Mouse (Mus musculus) thymus, adult 2 months (tissue): ENCODE results near the gene Tmem129. TPM values are rescaled to one million over a fixed set of nuclear protein-coding genes. Genes with fewer than 3 reads are reported as not detected.

Source experiments
- DNase-seq: peaks from one replicate; pipeline ENCODE4 v3.0.0; 2021
- H3K27ac ChIP-seq: fragments of 200-500 bp; 2 replicates; pipeline ENCODE4 v1.5.1; 2012; ENCODE audit warnings: low read length, control low read depth; ENCODE audit not compliant: control insufficient read depth, insufficient read depth
- H3K27me3 ChIP-seq: fragments of 200-500 bp; 2 replicates; pipeline ENCODE4 v1.6.1; 2012; ENCODE audit warnings: mild to moderate bottlenecking, low read length, moderate library complexity, mixed read lengths; ENCODE audit not compliant: control insufficient read depth, insufficient read depth
- H3K36me3 ChIP-seq: fragments of 200-500 bp; 2 replicates; pipeline ENCODE4 v1.6.1; 2012; ENCODE audit warnings: mild to moderate bottlenecking, low read length, moderate library complexity; ENCODE audit not compliant: control insufficient read depth, insufficient read depth
- H3K4me1 ChIP-seq: fragments of 200-500 bp; replicated peaks from 2 replicates; pipeline ENCODE4 v1.6.1; 2012; ENCODE audit warnings: low read length; ENCODE audit not compliant: control insufficient read depth, insufficient read depth
- H3K4me3 ChIP-seq: fragments of 200-500 bp; 2 replicates; pipeline ENCODE4 v1.5.1; 2012; ENCODE audit warnings: mild to moderate bottlenecking, low read length, control low read depth, moderate library complexity; ENCODE audit not compliant: control insufficient read depth, insufficient read depth
- CTCF ChIP-seq: fragments of 200-500 bp; IDR thresholded peaks from 2 replicates; pipeline ENCODE4 v1.5.1; 2012; ENCODE audit warnings: mild to moderate bottlenecking, control low read depth, low read length, moderate library complexity, borderline replicate concordance; ENCODE audit not compliant: control insufficient read depth, poor library complexity, insufficient read depth; ENCODE audit errors: extremely low read depth
- POLR2A ChIP-seq: fragments of 200-500 bp; IDR thresholded peaks from 2 replicates; pipeline ENCODE4 v1.6.1; 2012; ENCODE audit warnings: mild to moderate bottlenecking, low read length, control low read depth, moderate library complexity; ENCODE audit not compliant: control insufficient read depth, poor library complexity, insufficient read depth; ENCODE audit errors: extremely low read depth
- WGBS: fragments of 180-500 bp; shearing (Covaris S2); methylation state at CpG from one replicate; pipeline ENCODE4 v1.1.7; 2018; 5-methylcytosine and 5-hydroxymethylcytosine counted together
- polyA plus RNA-seq: library from polyadenylated mRNA; depleted of rRNA; stranded (reverse); fragments of >200 nt; gene quantifications from 2 replicates; pipeline ENCODE4 v1.2.3, GENCODE M21; 2012

The Tmem129 gene
- polyA plus RNA-seq, 1 experiment: 78.0 TPM

- 15% methylated on average over 71 of the region's 71 CpGs for WGBS
- no peak overlapping the region for H3K27ac ChIP-seq
- H3K4me1 ChIP-seq: 0 out of 2 replicates have a peak, but pooled peaks cover 5% of the 10 kb centered on the region
- no peaks in the 10 kb centered on the region for H3K36me3 ChIP-seq
- no peak for DNase-seq
- H3K4me3 ChIP-seq: no peak overlapping the region
- TF ChIP-seq POLR2A (no peak), CTCF (no peak)
- H3K27me3 ChIP-seq: peaks cover 12% of the 10 kb centered on the region; the same call in 1 of the 2 replicates
These were observed 36.9 kb upstream of the Tmem129 start for GRCm38 (mm10) chr5:33694848-33695717.

GRCm38 (mm10) chr5:33694461-33694847 is 36.2 kb upstream of the Tmem129 start:
- no peaks in the 10 kb centered on the region for H3K36me3 ChIP-seq
- 96% methylated on average over 9 of the region's 9 CpGs for WGBS
- DNase-seq: no peak
- no peak overlapping the region for H3K27ac ChIP-seq
- TF ChIP-seq CTCF (no peak), POLR2A (no peak)
- H3K27me3 ChIP-seq: peaks cover 12% of the 10 kb centered on the region; the same call in 1 of the 2 replicates
- no peak overlapping the region for H3K4me3 ChIP-seq
- H3K4me1 ChIP-seq: 0 out of 2 replicates have a peak, but pooled peaks cover 5% of the 10 kb centered on the region

- Histone ChIP-seq H3K27ac (no peak overlapping the region), H3K4me1 (0 out of 2 replicates have a peak, but pooled peaks cover 5% of the 10 kb centered on the region), H3K27me3 (peaks cover 12% of the 10 kb centered on the region; the same call in 1 of the 2 replicates), H3K36me3 (no peaks in the 10 kb centered on the region), H3K4me3 (no peak overlapping the region)
- WGBS: 11% methylated on average over 24 of the region's 24 CpGs
- DNase-seq: no peak
- TF ChIP-seq CTCF (no peak), POLR2A (no peak)
These were observed 34.2 kb upstream of the Tmem129 start for GRCm38 (mm10) chr5:33692393-33692792.

- Histone ChIP-seq H3K4me3 (no peak overlapping the region), H3K27me3 (peaks cover 10% of the 10 kb centered on the region; the same call in 1 of the 2 replicates), H3K27ac (no peak overlapping the region), H3K4me1 (no peaks in the 10 kb centered on the region), H3K36me3 (no peaks in the 10 kb centered on the region)
- WGBS: 89% methylated on average over 11 of the region's 11 CpGs
- TF ChIP-seq POLR2A (no peak), CTCF (no peak)
- DNase-seq: no peak
These were observed 31.8 kb upstream of the Tmem129 start for GRCm38 (mm10) chr5:33689852-33690645.

- DNase-seq: no peak
- Histone ChIP-seq H3K27ac (no peak overlapping the region), H3K4me3 (no peak overlapping the region), H3K4me1 (no peaks in the 10 kb centered on the region), H3K27me3 (peaks cover 9% of the 10 kb centered on the region; the same call in 1 of the 2 replicates), H3K36me3 (no peaks in the 10 kb centered on the region)
- WGBS: 94% methylated on average over 20 of the region's 20 CpGs
- TF ChIP-seq CTCF (no peak), POLR2A (no peak)
These were observed 31.1 kb upstream of the Tmem129 start for GRCm38 (mm10) chr5:33689221-33689844.

- 90% methylated on average over 14 of the region's 14 CpGs for WGBS
- H3K36me3 ChIP-seq: no peaks in the 10 kb centered on the region
- no peak for DNase-seq
- no peaks in the 10 kb centered on the region for H3K4me1 ChIP-seq
- peaks cover 6% of the 10 kb centered on the region; the same call in 1 of the 2 replicates for H3K27me3 ChIP-seq
- no peak overlapping the region for H3K4me3 ChIP-seq
- no peak overlapping the region for H3K27ac ChIP-seq
- TF ChIP-seq CTCF (no peak), POLR2A (no peak)
These were observed 30.3 kb upstream of the Tmem129 start for GRCm38 (mm10) chr5:33688278-33689220.
